Mouse (Mus musculus): ENCODE measurements around the gene Smim13.
A peak's percentile ranks its signal among the peaks of the same experiment; 100 is the strongest.
"Not testable (repeated sequence)": the region's sequence is repeated elsewhere in the genome, so short reads cannot be mapped to it uniquely, and the experiment has no call there.

The Smim13 gene

DNA sequence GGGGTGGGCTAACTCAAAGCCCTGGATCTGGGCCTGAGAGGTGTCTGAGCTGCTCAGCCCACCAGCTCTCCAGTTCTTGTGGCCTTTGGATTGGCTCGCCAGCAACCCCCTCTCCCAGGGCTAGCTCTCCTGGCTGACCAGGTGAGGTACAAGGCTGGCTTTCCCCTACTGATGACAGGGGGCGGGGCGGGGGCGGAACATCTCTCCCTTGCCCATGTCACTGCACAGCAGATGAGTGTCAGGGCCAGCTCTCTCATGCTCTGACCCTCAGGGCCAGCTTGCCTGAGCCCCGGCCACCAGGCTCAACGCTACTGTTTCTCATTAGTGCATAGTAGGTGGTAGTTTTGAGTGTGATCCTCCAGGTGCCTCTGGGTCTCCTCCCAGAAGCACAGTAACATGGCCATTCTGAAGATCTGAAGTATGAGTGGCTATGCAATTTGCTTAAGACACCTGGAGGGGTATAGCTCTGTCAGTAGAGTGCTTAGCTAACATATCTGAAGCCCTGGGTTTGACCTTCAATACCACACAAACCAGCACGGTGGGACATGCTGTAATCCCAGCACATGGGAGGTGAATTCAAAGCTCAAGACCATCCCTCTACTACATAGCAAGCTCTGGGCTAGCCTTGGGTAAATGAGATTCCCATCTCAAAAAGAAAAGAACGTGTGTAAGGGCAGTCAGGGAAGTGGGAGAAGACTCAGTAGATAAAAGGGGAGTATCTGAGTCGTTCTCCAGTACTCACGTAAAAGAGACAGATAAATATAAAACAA, 11.4 kb upstream of the Smim13 start:
- DNase-seq = no peak

- DNase-seq = peak; percentile 59
Measured at GRCm38 (mm10) chr13:41238805-41239130, 10.9 kb upstream of the Smim13 start.

DNA sequence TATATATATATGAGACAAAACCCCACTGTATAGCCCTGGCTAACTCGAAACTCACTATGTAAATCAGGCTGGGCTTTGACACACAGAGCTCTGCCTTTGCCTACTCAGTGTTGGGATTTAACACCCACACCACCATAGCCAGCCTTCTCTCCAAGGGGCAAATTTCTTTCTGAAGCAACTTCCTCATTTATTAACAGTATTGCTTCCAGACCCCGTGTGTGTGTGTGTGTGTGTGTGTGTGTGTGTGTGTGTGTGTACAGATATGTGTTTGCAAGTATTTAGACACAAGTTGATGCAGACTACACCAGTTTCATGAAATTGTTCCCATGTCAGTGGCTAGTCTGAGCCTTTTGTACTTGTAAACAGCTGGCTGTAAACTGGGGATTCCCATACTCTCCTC, 8.1 kb upstream of the Smim13 start:
- DNase-seq = no peak

DNA sequence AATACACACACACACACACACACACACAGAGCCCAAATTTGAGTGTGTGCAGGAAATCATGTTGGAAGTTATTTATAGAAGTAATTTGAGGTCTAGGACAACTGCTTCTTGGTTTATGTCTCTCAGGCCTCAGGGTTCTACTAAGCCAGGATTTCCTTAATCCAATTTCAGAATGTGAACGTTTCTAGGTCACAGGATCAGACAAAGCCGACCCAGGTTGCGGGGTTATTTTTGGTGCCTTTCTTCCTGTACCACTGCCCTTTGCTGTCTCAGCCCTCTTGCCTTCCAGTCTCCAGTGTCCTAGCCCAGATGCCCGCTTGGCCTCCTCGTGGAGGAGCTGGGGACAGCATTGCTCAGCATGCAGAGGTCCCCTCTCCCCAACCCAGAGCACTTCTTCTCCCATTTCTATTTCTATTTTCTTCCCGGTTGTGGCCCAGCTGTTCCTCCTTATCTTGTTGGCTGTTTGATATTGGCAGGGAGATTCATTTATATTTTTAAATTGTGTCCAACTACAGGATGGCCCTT, 5.3 kb upstream of the Smim13 start:
- no peak for DNase-seq

- peak; percentile 82 for DNase-seq
Measured at GRCm38 (mm10) chr13:41248751-41249520, 708 bp upstream of the Smim13 start.

DNA sequence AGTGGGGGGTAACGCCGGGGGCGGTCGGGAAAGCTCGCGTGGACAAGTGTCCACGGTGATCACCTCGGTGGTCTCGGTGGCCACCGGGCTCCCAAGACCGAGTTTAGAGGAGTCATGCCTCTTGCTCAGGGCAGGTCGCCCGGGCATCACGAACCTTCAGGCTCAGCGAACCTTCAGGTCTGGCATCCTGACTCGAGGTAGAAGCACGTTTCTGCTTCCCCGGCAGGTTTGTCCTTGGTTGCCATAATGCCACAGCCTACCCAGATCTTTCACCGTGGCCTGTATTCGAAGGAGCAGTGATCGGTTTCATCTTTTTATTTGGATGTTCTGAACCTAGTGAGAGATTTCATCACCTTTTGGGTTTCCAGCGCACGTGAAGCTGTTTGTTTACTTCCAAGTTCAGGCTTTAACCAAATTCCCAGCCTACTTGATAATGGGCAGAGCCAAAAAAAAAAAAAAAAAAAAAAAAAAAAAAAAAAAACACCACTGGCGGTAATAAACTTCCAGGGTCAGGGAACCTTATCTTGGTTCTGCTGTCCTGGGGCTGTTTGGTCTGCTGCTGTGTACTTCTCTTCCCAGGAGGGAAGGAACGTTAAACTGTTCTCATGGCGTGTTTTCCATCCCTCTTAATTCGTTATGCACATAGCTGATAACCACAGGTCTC, 806 bp downstream of the Smim13 start:
- DNase-seq = peak; percentile 69

DNA sequence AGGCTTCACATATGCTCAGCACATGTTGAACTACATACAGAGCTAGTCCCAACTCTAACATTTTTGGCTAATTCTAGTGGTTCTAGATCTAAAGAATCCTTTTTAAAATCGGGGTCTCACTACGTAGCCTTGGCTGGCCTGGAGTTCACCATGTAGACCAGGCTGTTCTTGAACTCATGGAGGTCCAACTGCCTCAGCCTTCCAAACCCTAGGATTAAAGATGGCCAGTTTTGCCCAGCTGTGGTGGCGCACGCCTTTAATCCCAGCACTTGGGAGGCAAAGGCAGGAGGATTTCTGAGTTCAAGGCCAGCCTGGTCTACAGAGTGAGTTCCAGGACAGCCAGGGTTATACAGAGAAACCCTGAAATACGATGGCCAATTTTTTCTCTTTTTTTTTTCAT, 1.6 kb downstream of the Smim13 start:
- DNase-seq = not testable (repeated sequence)

- DNase-seq = no peak
Measured at GRCm38 (mm10) chr13:41251667-41252066, 2.0 kb downstream of the Smim13 start.

DNA sequence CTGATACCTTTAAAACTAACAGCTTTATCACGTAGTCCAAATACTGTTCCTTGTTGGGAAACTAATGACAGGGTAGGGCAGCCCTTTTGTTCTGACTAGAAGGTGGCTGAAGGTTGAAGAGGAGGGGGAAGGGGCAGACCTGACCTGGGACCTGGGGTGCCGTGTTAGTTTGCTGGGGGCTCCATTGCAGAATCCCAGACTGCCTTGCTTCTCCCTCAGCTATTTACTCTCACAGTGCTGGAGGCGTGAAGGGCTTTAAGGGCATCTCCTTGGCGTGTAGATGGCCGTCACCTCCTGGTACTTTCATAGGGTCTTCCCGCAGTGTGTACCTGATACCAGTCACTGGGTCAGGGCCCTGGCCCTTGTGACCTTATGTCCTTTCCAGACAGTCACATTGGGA, 2.5 kb downstream of the Smim13 start:
- DNase-seq = no peak

- DNase-seq = no peak
Measured at GRCm38 (mm10) chr13:41252736-41253135, 3.1 kb downstream of the Smim13 start.

- no peak for DNase-seq
Measured at GRCm38 (mm10) chr13:41256126-41256525, 6.5 kb downstream of the Smim13 start.

DNA sequence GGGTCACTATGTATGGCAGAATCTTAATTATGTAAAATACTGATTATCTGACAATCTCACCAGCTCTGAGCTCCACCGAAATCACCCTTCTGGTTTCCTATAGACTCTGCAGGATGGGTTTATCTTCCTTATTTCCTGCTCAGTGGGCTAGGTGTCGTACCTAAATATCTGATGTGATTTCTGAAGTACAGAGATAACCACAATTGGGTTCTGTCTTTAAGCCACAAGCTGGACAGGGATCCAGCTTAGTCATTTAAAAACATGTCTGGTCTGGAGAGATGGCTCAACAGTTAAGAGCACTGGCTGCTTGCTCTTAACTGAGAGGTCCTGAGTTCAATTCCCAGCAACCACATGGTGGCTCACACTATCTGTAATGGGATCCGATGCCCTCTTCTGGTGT, 7.3 kb downstream of the Smim13 start:
- no peak for DNase-seq

DNA sequence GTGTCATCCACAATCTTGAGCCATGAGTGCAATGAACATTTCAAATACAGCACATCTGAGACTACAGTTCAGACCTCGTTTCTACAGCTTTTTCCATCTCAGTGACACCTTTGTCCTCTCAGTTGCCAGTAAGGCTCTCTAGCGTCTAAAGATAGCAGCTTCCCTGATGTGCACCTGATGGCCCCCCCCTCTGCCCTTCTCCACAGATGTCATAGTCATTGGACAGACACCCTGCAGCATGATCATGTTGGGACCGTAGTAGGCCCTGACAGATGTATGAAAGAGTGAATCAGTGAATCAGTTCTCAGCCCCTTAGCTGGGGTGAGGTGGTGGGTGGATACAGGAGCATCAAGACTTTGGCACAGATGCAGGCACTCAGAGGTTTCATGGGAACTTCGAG, 8.2 kb downstream of the Smim13 start:
- no peak for DNase-seq

GRCm38 (mm10) chr13:41261617-41262016, 12.0 kb downstream of the Smim13 start:
- not testable (repeated sequence) for DNase-seq

- no peak for DNase-seq
Measured at GRCm38 (mm10) chr13:41263304-41264006, 13.8 kb downstream of the Smim13 start.

DNA sequence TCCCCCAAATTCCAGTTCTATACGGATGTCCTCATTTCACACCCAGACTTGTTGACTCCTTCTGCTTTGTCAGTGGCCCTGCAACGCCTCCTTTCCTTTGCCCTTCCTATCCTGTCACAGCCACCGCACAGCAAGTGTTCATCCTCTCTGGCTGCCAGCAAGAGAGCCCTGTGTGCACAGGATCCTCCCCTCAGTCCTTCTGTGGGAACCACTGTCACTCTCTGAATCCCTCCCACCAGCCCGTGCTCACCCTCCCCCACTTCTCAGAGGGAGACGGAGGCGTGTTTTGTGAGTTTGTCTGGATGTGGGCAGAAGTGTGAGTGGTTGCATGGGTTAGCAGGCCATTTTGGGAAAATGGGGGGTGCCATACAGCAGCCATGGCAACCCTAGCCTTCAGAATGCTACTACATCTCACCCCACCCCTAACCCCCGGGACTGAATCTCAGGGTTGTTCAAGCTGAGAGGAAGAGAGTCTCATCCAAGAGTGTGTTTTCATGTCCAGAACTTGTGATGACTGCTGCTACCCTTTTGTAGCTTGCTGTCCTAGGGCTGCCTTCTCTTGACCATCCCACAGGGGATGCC, 18.3 kb downstream of the Smim13 start:
- DNase-seq = no peak

GRCm38 (mm10) chr13:41273927-41274650, 24.4 kb downstream of the Smim13 start, which contains the start of gene Gm17364:
TSS of gene Gm17364 (minus strand) at chr13:41273977.
- no peak for DNase-seq

GRCm38 (mm10) chr13:41280696-41281095, 31.1 kb downstream of the Smim13 start:
- no peak for DNase-seq

GRCm38 (mm10) chr13:41283256-41283655, 33.6 kb downstream of the Smim13 start:
- DNase-seq = peak; percentile 68

DNA sequence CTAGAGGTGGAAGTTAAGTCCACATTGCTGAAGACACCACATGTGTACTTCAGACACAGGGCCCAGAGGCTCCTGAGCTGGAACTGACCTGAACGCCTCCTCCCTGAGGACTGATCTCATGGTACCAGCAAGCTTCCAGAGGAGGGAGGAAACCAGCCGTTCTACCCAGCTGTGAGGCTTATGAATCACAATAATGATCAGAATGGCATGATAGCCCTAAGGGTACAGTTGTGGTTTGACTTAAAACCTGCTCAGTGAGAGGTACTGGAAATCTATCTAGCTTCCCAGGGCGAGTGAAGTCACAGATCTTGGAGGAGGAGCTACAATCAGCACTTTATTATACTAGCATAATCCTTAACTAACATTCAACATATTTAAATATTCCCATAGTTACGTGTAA, 35.8 kb downstream of the Smim13 start:
- no peak for DNase-seq

DNA sequence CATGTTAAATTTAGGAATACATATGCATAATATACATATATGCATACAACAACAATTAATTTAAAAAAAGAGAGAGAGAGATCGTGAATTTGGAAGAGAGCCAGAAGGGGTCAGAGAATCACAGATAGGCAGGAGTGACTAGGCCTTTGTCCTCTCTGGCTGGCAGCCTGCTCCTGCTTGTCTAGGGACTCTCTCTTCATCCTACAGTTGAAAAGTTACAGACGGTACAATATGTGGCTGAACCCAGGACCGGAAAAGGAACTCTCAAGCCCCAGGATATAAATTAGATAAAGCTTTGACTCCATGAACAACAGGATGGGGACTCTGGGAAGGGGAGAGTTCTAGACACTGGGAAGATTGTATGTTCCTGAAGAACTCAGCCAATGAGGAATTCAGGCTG, 36.6 kb downstream of the Smim13 start:
- no peak for DNase-seq

GRCm38 (mm10) chr13:41291466-41291974, 41.9 kb downstream of the Smim13 start:
- DNase-seq = no peak

Data from cerebellum, adult 9-10 months (tissue).